Mouse (Mus musculus): ENCODE results near the gene Tarbp1. TPM values are rescaled to one million over a fixed set of nuclear protein-coding genes. Genes with fewer than 3 reads are reported as not detected.

The Tarbp1 gene
- polyA plus RNA-seq (2016; fragmentation: Nextera tagmentation; extraction: Ambion mirVana), result 1.6 and 2.3 TPM in 2 replicates

GRCm38 (mm10) chr8:126474299-126475187 is at the start of gene Tarbp1:
Gene Tarbp1, minus strand, starts transcription at chr8:126475065.
- peak within 1 kb of the TSS; percentile 92 for H3K27ac ChIP-seq
- H3K4me1 ChIP-seq (replicated peaks), result peaks cover 37% of the 10 kb centered on the region
- H3K4me3 ChIP-seq, result peak within 1 kb of the TSS; percentile 87
- WGBS, result under 1% methylated on average over 124 of the region's 124 CpGs
- no peaks in the 10 kb centered on the region for H3K9me3 ChIP-seq
- H3K36me3 ChIP-seq, result peaks cover 15% of the 10 kb centered on the region
- DNase-seq (ENCODE audit: low spot score), result peak; percentile 92
- H3K27me3 ChIP-seq (ENCODE audit: insufficient read depth, poor library complexity, severe bottlenecking), result peaks cover 25% of the 10 kb centered on the region

DNA sequence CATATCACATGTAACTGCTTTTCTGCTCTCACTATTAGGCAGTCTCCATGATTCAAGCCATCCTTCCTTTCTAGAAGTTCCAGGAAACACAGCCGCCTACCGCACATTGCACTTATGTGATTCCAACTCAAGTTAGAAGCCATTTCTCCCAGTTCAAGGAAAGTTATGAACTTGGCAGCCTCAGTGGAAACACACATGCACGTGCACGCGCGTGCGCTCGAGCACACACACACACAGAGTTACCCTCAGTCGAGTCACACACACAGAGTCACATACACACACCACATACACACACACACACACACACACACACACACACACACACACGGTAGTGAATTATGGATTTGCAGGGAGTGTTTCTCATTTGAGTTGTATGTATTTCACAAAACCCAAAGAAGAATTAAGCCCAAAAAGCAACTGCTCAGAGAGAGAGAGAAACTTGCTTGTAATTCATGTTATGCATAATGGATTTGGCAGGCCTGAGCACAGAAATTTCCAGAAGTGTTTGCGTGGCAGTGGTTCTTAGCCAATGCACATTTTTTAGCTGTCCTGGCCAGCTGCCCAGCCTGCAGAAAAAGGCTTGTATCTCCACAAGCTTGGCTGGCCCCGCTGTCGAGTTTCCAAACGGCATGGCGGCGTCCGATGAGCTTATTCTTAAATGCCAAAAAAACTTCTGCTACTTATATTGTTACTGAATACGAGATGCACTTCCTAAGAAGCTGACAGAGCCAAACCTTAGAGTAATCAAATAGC is 49.5 kb upstream of the Tarbp1 start:
- Histone ChIP-seq H3K27me3 (ENCODE audit: insufficient read depth, poor library complexity, severe bottlenecking) (peaks cover 5% of the 10 kb centered on the region; the same call in 1 of the 2 replicates), H3K4me3 (no peak overlapping the region), H3K36me3 (no peaks in the 10 kb centered on the region), H3K27ac (no peak overlapping the region), H3K4me1 (replicated peaks) (peaks cover 27% of the 10 kb centered on the region), H3K9me3 (no peaks in the 10 kb centered on the region)
- WGBS, result 93% methylated on average over 18 of the region's 18 CpGs
- no peak for DNase-seq (ENCODE audit: low spot score)

GRCm38 (mm10) chr8:126523060-126523574 is 48.3 kb upstream of the Tarbp1 start:
- Histone ChIP-seq H3K36me3 (no peaks in the 10 kb centered on the region), H3K27ac (no peak overlapping the region), H3K4me1 (replicated peaks) (peaks cover 16% of the 10 kb centered on the region), H3K4me3 (no peak overlapping the region), H3K27me3 (ENCODE audit: insufficient read depth, poor library complexity, severe bottlenecking) (peaks cover 5% of the 10 kb centered on the region; the same call in 1 of the 2 replicates), H3K9me3 (no peaks in the 10 kb centered on the region)
- WGBS, result 86% methylated on average over 11 of the region's 11 CpGs
- DNase-seq (ENCODE audit: low spot score), result no peak

- Histone ChIP-seq H3K27ac (no peak overlapping the region), H3K9me3 (no peaks in the 10 kb centered on the region), H3K36me3 (no peaks in the 10 kb centered on the region), H3K27me3 (ENCODE audit: insufficient read depth, poor library complexity, severe bottlenecking) (peaks cover 10% of the 10 kb centered on the region; the same call in 1 of the 2 replicates), H3K4me1 (replicated peaks) (peaks cover 20% of the 10 kb centered on the region), H3K4me3 (no peak overlapping the region)
- no peak for DNase-seq (ENCODE audit: low spot score)
- 89% methylated on average over 4 of the region's 4 CpGs for WGBS
Observed at GRCm38 (mm10) chr8:126519447-126519975, 44.6 kb upstream of the Tarbp1 start.

DNA sequence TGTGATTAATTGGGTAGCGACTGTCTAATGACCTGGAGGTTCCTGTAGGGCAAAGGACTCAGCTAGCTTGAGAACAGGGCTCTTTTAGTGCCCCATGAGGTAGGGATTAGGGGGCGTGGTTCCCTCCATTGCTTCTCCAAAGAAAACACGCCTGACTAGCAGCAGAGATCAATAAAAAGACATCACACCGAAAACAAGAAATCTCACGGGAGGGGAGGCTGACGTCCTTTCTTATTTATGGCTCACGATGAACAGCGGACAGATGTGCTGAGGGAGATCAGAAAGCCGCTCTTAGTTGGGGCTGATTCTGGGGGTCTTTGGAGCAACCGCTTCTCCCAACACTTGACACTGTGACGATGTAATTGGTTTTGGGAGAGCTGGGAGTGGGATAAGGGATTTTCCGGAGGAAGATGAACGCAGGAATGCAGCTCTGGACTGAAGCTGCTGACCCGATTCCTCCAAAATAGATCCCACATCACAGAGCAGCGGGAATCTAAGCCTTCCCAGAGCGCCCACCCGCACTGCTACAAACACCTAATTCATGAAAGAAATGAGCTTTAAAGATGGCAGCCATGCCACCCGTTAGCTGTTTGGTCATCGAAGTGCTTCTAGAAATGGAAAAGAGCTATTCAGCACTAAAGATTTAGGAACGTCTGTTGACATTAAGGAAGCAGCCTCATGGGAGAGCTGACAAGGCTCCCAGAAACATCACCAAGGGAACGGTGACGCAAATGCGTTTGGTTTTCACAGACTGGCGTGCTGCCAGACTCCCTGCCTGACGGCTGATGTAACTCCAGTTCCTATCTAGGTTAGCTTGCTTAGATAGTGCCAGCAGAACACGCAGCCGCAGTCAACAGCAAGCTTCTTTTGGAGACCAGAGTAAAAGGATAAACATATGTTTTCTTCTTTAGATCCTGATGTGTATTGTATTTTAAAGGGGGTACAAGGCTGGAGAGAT is 42.0 kb upstream of the Tarbp1 start:
- DNase-seq (ENCODE audit: low spot score), result peak; percentile 45
- H3K27ac ChIP-seq, result peak overlapping the region; percentile 73
- 26% methylated on average over 27 of the region's 27 CpGs for WGBS
- no peaks in the 10 kb centered on the region for H3K36me3 ChIP-seq
- peak overlapping the region; percentile 38 for H3K4me3 ChIP-seq
- H3K27me3 ChIP-seq (ENCODE audit: insufficient read depth, poor library complexity, severe bottlenecking), result 0 out of 2 replicates have a peak, but pooled peaks cover 7% of the 10 kb centered on the region
- H3K9me3 ChIP-seq, result no peaks in the 10 kb centered on the region
- peaks cover 31% of the 10 kb centered on the region for H3K4me1 ChIP-seq (replicated peaks)

DNA sequence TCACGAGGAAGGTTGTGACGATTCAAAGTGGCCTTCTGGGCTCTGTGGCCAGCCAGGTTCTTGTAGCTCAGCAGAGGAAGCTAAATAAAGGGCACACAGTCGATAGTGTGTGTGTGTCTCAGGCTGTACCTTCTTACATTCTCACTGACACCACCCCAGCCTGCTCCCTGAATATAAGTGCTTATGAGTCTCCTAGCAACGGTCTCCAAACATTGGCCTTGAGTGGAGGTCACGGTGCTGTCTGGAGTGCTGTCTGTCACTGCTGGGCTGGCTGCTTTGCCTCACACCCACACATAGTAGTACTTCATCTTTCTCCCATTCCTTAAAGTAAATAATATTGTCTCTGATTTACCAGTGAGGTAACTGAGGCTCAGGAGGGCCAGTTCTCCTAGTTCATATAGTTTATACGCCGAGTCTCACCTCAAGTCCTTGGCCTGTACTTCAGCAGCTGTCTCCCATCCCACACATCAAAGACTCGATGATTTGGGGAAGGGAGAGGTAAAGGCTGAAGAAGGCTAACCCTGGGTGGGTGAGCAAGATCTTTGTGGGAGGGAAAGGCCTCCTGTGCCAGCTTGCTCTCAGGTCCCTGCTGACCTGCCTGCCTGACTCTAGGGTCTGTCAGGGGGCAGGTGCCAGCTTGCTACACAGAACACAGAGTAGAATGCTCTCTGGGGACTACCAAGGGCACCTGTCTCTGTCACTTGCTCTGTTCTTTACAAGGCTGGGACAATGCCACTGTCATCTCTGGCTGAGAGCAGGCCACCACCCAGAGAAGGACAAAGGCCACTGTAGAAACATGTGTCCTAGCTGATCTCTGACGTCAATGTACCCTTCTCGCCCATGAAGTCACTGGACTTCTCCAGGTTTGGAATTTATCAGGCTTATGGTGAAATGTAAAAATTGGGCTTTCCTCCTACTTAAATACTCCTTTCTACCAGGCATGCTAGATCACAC is 39.4 kb upstream of the Tarbp1 start:
- H3K4me1 ChIP-seq (replicated peaks), result peaks cover 31% of the 10 kb centered on the region
- no peaks in the 10 kb centered on the region for H3K9me3 ChIP-seq
- WGBS, result 79% methylated on average over 10 of the region's 10 CpGs
- no peak for DNase-seq (ENCODE audit: low spot score)
- peak overlapping the region; percentile 13; the same call in 1 of the 2 replicates for H3K27ac ChIP-seq
- no peak overlapping the region for H3K4me3 ChIP-seq
- H3K36me3 ChIP-seq, result no peaks in the 10 kb centered on the region
- 0 out of 2 replicates have a peak, but pooled peaks cover 7% of the 10 kb centered on the region for H3K27me3 ChIP-seq (ENCODE audit: insufficient read depth, poor library complexity, severe bottlenecking)

DNA sequence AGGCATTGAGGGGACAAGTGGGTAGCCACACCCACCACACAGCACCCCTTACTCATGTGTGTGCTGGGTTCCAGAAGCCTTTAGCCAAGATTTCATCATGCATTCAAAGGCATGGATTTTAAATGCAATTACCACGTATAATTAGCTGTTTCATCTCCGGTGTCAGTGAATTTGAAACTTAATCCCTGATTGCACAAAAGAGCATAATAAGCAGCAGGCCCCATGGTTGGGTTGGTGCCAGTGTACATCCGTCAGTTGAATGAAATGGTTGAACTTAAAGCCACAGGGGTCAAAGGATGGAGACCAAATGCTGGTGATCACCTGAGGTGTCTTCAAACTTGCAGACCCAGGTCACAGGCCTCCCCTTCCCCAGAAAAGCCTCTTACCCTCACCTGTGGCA is 36.0 kb upstream of the Tarbp1 start:
- Histone ChIP-seq H3K4me1 (replicated peaks) (peaks cover 16% of the 10 kb centered on the region), H3K36me3 (no peaks in the 10 kb centered on the region), H3K9me3 (no peaks in the 10 kb centered on the region), H3K27ac (no peak overlapping the region), H3K27me3 (ENCODE audit: insufficient read depth, poor library complexity, severe bottlenecking) (0 out of 2 replicates have a peak, but pooled peaks cover 7% of the 10 kb centered on the region), H3K4me3 (no peak overlapping the region)
- WGBS, result 82% methylated on average over 3 of the region's 3 CpGs
- DNase-seq (ENCODE audit: low spot score), result no peak

DNA sequence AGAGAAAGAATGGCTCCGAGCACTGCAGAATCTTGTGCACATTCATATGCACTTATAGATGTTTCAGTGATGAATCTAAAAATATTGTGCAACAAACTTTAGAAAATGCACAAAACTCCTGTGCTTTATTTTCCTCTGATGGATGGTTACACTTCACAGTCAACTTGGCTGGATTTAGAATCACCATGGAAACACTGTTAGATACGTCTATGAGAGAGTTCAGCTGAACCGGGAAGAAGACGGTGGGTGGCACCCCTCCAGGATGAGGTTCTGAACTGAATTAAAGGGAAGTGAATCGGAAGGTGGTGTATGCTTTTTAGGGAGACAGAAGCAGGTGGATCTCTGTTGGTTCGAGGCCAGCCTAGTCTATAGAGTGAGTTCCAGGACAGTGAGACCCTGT is 34.8 kb upstream of the Tarbp1 start:
- H3K27ac ChIP-seq, result no peak overlapping the region
- H3K4me1 ChIP-seq (replicated peaks), result peaks cover 12% of the 10 kb centered on the region
- H3K9me3 ChIP-seq, result no peaks in the 10 kb centered on the region
- no peak overlapping the region for H3K4me3 ChIP-seq
- no peaks in the 10 kb centered on the region for H3K36me3 ChIP-seq
- 0 out of 2 replicates have a peak, but pooled peaks cover 2% of the 10 kb centered on the region for H3K27me3 ChIP-seq (ENCODE audit: insufficient read depth, poor library complexity, severe bottlenecking)
- WGBS, result 81% methylated on average over 6 of the region's 6 CpGs
- no peak for DNase-seq (ENCODE audit: low spot score)

- Histone ChIP-seq H3K27ac (no peak overlapping the region), H3K36me3 (no peaks in the 10 kb centered on the region), H3K27me3 (ENCODE audit: insufficient read depth, poor library complexity, severe bottlenecking) (no peaks in the 10 kb centered on the region), H3K9me3 (no peaks in the 10 kb centered on the region), H3K4me3 (no peak overlapping the region), H3K4me1 (replicated peaks) (peaks cover 6% of the 10 kb centered on the region)
- DNase-seq (ENCODE audit: low spot score), result no peak
- WGBS, result 90% methylated on average over 8 of the region's 8 CpGs
Observed at GRCm38 (mm10) chr8:126508871-126509586, 34.2 kb upstream of the Tarbp1 start.

DNA sequence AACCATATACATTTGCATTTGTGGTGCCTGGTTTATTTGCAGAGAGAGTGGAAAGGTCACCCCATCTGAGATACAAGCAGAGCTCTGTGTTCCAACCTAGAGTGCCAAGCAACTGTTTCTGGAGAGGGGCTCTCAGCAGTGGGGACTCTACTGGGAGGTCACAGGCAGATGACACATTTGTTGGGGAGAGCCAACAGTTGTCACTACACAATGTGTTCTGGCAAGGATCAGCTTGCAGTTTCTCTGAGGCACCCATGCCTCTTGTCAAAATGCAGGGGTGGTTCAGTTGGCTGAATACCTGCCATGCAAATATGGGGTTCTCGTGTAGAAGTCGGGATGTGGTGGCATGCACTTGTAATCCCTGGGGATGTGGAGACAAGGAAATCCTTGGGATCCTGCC is 33.4 kb upstream of the Tarbp1 start:
- 95% methylated on average over 2 of the region's 2 CpGs for WGBS
- DNase-seq (ENCODE audit: low spot score), result no peak
- H3K36me3 ChIP-seq, result no peaks in the 10 kb centered on the region

More for the DNA sequence above, 33.4 kb upstream of the Tarbp1 start:
- H3K4me1 ChIP-seq (replicated peaks), result no peaks in the 10 kb centered on the region
- no peaks in the 10 kb centered on the region for H3K9me3 ChIP-seq
- H3K27me3 ChIP-seq (ENCODE audit: insufficient read depth, poor library complexity, severe bottlenecking), result no peaks in the 10 kb centered on the region
- no peak overlapping the region for H3K4me3 ChIP-seq
- no peak overlapping the region for H3K27ac ChIP-seq
